Mouse (Mus musculus) thymus, postnatal 14 days (tissue): ENCODE data around the gene Ank3.
"Not testable (repeated sequence)": the region's sequence is repeated elsewhere in the genome, so short reads cannot be mapped to it uniquely, and the experiment has no call there.

Source experiments
- DNase-seq: peaks from one replicate; pipeline ENCODE4 v3.0.0; 2021

The Ank3 gene

DNA sequence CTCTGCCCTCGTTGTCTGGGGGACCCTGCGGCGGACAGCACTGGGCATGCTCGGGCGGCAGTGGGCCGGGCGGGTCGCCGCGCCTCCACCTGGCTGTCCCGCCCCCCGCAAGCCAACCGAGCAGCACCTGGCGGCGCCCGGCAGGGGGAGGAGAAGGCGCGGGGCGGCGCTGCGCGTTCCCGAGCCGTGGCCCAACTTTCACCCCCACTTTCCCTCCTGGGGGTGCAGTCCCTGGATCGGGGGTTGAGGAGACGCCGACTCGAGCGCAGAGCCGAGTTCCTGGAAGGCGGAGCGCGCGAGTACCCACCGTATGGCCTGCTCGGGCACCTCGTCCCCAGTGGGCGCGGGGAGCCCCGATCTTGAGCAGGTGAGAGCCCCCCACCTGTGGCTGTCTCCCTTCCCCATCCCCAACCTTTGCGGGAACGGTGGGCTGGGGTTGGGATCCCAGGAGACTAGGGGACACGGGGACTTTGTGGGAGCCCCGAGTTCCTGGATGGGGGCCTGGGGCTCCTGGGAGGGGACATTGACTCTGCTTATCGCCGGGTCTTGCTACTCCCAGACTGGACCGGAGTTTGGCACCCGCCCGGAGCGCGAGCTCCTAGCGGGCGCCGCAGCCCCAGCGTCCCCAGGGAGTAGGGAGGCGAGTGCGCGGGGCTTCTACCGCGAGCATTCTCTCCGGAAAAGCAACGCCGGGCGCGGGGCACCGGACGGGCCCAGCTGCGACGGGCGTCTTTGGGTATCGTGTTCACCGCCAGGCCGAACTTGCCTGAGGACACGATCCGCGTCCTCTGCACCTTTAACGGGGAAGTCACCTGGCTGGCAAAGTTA, at the start of gene Ank3:
Gene Ank3, plus strand, starts transcription at position 11 of the 828 bp plus-strand sequence.
- DNase-seq = peak; percentile 10

DNA sequence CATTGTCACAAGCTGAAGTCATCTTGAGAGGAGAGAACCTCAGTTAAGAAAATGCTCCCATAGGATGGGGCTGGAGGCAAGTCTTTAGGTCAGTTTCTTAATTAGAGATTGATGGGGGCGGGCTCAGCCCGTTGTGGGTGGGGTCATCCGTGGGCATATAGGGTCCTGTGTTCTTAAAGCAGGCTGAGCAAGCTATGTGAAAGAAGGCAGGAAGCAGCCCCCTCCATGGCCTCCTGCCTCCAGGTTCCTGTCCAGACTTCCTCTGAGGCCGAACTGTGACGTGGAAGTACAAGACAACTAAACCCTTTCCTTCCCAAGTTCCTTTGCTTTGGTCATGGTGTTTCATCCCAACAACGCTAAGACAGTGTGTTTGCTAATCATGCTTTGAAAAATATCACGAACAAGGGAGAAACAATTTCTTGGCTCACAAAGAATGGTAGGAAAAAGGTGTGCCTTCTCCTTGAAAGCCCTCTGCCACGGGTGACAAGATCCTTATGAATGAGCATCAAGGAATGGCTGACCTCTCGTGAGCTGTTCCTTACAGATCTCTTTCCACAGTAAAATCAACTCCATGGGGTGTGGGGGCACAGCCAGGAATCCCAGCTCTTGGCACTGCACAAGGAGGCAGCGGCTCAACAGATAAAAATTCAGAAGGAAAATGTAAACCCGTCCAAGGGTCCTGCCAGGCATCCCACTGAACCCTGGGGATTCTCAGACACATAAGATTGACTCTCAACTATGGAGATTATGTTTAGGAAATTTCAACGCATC, 47.3 kb upstream of the Ank3 start:
- DNase-seq = peak; percentile 33

DNA sequence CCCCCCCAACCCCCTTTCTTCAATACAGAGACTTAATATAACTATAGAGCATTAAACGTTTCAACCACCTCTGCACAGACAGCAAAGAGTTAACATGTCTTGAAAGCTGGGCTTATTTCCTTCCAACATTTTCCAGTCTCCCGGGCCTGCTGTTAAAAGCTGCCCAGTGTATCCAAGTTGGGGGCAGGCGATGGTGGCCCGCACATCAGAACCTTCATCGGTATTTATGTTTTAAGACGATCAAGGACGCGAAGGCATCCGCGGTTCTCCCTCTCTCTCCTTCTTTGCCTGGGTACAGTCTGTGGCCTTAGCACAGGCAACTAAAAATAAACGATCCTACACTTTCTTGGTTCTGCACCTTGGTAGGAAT, 46.7 kb upstream of the Ank3 start:
- DNase-seq = no peak

DNA sequence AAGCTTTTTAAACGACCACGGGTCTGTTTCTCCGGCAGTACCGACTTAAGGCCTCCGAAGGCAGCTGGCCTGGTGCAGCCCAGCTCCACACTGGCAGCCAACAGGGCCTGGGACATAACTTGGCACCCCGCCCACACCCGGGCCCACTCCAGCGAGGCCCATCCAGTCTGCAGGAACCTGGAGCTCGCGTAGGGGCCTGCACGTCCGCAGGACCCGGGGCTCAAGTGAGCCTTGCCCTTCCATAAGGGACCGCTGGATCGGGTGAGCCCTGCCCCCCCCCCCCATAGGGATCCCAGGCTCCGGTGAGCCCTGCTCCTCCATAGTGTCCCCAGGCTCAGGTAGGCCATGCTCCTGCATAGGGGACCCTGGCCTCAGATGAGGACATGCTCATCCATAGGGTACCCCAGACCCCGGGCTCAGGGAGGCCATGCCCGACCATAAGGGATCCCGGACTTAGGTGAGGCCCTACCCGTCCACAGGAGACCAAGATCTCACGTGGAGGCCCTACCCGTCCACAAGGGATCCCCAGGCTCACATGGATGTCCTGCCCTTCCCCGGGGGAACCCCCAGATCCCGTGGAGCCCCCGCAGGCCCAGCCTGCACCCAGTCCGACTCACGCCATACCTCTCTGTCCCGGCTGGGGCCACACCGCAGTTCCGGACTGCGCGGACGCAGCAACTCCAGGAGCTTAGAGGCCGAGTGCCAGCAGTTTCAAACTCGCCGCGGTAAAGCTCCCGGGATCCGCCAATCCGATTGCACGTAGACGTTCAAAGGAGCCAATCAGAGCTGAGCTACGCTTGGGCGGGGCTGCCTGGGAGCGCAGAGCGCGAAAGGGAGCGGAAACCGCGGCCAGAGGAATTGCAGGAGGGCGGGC, 46.1 kb upstream of the Ank3 start, which contains the start of gene Cdk1:
Gene Cdk1, minus strand, starts transcription at position 727 of the 874 bp plus-strand sequence.
- DNase-seq = peak; percentile 93

DNA sequence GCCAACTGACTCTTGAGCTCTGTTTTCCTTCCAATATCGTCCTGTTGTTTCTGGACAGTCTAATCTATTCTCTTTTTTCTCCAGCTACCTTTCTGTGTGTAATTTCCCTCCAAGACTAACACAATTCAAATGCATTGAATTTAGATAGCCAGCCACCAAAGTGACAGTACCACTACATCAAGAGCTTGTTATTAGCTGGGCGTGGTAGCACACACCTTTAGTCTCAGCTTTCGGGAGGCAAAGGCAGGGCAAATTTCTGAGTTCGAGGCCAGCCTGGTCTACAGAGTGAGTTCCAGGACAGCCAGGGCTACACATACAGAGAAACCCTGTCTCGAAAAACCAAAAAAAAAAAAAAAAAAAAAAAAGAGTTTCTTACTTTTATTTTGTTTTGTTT, 45.5 kb upstream of the Ank3 start:
- not testable (repeated sequence) for DNase-seq

DNA sequence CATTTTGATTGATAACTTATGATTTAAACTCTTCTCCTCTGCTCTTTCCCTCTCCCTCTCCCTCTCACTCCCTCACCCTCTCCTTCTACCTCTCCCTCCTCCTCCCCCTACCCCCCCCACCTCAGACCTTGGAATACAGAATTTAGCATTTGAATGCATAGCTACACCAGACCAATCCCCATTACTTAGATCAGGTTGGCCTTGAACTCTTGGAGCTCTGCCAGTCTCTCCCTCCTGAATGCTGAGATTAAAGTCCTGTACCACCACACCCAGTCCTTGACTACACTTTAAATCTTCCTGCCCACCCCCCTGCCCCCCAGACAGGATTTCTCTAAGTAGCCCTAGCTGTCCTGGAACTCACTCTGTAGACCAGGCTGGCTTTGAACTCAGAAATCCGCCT, 38.9 kb upstream of the Ank3 start:
- no peak for DNase-seq

DNA sequence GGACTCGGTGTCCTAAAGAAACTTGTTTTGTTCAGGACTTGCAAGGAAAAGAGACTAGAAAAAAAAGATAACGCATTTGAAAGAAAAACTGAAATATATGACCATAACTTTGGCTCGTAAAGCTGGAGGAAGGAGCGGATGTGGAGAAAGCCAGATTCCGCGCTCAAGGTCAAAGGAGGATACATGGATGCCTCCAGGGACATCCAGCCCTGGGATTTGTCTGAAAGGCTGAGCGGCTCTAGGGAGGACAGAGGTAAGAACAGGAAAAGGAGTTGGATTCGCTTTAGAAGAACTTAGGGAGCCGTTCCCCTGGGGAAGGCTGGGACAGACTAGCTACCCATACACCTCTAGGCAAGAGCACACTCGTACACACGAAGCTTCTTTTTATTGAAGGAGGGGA, 32.4 kb upstream of the Ank3 start:
- DNase-seq = no peak

DNA sequence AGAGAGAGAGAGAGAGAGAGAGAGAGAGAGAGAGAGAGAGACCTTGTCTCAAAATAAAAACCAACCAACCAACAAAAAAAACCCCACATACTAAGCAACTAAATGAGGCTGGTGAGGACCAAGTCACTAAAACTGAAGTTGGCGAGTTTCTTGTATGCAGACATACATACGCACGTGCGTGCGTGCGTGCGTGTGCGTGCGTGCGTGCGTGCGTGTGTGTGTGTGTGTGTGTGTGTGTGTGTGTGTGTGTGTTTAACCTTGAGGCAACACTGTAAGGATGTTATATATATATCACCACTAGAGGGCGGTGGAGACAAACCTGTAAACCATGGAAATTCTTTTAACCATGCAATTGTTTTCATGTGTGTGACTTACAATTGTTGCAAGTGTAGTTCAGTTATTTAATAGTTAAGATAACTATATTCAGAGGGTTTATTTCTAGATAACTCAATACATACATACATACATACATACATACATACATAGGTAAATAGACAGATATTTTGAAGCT, 31.6 kb upstream of the Ank3 start:
- DNase-seq = no peak

DNA sequence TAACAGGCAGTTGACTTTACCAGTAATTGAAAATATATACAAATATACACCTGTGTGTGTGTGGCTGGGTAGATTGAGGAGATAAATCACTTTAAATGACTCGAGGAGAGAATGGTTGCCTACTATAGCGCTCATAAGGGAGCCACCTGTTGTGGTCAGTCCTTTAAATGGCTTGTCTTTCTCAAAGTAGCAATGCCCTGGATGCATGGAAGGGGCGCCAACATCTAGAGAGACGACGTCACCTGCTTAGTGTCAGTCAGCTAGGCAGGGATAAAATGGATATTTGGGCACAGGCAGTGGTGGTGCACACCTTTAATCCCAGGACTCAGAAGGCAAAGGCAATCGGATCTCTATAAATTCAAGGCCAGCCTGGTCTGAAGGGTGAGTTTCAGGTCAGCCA, 29.3 kb upstream of the Ank3 start:
- no peak for DNase-seq

DNA sequence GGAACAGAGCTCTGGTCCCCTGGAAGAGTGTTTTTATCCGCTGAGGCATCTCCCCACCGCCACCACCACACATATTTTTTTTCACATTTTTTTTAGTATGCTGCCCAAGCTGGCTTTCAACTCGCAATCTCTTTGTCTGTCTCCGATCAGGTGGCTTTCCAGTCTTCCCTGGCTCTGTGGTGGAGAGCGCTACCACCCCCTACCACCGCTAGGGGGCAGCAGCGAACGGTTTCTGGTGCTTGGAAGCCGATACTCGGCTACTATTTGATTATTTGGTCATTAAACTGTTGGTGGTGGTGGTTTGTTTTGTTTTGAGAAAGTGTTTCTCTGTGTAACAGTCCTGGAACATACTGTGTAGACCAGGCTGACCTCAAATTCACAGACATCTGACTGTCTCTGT, 27.1 kb upstream of the Ank3 start:
- DNase-seq = peak; percentile 26

DNA sequence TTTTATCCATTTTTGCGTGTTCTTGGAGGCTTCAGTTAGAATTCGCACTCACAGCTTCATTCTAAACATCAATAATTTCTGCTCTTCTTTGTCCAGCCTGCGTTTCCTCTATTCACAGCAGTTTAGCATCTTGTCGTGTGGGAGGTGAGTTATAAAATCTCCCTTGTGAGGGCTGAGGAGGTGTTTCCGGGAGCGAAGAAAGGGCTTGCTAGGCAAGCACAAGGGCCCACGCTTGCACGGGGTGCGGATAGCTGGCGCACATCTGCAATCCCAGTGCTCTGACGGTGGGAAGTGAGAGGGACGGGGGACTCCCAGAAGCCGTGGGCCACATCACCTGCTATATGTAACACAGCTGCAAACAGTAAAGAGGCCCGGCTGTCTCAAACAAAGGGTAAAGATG, 26.5 kb upstream of the Ank3 start:
- no peak for DNase-seq

DNA sequence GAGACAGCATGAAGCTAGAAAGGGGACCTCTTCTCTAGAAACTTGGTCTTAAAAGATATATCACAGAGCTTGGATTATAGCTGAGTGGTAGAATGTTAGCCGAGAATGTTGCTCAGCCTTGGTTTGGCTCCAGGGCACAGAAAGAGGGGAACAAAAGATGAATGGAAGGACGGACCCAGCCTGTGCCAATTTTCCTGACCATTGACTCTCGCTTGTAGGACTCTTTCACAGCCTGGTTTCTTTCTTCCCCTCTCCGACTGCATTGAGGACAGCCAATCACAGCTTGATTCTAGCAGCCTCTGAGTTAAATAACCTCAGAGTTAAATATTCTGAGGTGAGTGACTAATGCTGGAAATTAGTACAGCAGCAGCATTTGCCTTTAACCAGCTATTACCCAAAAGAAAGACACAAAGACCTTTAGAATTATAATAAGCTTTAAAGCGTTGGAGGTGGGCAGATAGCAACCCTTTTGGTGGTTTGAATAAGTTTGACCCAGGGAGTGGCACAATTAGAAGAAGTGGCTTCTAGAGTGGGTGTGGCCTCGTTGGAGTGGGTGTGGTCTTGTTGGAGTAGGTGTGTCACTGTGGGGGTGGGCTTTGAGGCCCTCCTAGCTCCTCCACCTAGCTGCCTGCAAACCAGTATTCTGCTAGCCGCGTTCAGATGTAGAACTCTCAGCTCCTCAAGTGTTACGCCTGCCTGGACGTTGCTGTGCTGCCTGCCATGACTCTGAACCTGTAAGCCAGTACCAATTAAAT, 24.6 kb upstream of the Ank3 start:
- DNase-seq = no peak

DNA sequence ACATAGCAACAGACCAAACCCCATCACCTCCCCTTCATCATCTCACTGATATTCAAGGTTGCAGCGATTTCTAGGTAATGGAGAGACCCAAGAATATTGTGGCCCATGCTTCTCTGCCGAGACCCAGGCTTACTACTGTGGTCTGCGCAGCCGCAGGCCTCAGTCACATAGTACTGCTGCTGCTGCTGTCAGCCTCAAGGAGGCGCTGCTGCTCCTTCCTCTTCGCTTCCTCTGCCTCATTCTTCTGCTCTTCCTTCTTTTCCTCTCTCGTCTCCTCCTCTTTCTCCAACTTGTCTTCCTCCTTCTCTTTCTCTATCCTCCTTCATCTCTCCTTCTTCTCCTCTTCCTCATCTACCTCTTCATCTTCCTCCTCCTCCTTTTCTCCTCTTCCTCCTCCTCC, 23.4 kb upstream of the Ank3 start:
- DNase-seq = no peak

DNA sequence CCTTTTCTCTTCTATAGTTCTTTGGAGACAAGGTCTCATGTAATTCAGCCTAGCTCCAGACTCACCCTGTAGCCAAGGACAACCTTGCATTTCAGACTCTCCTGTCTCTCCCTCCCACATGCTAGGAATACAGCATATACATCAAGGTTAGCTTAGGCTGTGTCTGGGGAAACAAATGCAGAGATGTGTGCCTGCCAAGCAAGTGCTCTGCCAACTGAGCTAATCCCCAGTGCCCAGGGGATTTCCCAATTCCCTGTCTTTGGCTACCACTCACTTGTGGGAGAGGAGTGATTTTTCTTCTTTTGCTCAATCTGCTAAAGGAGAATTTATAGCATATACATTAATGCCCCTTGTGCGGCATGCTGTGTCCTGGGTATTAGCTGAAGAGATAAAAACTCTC, 15.4 kb upstream of the Ank3 start:
- no peak for DNase-seq

DNA sequence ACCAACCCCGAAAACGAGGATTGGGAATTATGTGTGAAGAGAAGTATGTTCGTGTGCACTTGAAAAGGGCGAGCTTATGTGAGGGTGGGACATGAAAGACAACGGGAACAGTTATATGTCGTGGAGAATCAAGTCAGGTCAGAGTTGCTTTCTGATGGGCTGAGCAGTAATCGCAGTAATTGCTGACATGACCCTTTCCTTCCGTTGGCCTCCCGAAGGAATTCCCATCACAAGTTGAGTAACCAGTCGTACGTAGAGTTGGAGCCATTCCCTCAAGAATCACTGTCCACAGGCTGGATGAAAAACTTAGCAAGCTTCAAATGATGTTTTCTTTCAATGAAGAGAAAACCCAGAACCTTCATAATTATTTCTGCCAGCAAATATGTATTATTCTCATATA, 13.9 kb upstream of the Ank3 start:
- no peak for DNase-seq

DNA sequence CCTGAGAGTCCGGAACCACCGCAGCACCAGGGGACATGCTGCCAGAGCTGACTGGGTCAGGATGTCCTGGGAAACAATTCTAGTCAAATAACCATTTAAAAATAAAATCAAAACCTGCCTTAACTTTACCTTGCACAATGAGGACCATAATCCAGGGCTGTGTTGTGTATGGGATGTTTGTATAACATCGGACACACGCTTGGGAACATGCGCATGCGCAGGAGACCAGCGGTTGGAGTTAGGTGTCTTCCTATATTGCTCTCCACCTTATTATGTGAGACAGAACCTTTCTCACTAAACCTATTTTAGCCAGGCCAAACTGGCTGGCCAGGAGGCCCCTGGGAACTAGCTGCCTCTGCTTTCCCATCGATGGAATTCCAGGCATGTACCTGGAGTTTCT, 13.4 kb upstream of the Ank3 start:
- DNase-seq = no peak

DNA sequence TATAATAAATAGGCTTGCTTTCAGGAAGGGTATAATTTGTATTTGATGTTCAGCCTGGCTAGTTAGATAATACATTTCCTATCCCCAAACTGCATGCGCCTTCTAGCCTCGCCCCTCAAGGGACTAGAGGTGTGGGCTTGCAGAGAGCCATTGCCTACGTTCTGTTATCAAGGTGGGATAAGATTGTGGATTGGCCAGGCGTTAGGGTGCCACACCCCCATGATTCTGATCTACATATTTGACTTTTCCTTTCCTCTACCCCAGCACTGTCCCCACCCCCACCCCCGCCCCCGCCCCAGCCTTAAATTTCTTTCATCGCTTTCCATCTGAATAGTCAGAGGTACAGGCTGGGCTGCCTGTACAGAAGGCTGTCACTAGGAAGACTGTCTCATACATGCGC, 11.8 kb upstream of the Ank3 start:
- DNase-seq = no peak

DNA sequence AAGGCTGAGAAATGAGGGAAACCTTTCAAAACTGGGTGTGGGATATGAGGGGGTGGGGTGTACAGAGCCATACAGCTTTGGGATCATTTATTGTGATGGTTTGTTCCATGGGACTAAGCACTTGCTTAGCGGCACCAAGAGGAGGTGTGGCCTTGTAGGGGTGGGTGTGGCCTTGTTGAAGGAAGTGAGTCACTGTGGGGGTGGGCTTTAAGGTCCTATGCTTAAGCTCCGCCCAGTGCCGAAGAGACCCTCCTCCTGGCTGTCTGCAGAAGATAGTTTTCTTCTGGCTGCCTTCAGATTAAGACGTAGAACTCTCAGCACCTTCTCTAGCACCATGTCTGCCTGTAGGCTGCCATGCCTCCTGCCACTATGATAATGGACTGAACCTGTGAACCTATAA, 9.1 kb upstream of the Ank3 start:
- DNase-seq = no peak

DNA sequence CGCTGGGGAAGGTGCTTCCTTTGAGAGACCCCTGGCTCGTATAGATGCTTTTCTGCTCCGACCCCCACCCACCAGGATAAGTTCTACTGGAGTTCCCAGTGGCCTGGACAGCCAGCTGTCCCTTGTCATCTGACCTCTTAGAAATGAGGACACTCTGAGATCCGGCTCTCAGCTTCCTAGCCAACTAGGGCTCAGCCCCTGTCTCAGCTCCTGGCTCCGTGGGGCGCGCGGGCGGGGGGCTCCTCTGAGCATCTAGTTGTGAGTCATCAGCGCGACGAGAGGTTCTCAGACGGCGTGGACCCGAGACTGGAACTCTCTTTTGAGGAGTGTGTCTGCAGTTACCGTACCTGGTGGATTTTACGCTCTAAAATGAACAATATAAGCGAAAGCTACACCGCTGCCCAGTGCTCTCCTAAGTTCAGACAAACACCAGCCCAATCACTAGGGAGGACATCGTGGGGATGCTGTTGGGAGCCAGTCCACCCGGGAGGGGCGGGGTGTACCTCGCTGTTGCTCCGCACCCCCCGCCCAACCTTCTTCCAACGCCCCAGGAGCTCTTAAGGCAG, 293 bp upstream of the Ank3 start:
- DNase-seq = no peak

DNA sequence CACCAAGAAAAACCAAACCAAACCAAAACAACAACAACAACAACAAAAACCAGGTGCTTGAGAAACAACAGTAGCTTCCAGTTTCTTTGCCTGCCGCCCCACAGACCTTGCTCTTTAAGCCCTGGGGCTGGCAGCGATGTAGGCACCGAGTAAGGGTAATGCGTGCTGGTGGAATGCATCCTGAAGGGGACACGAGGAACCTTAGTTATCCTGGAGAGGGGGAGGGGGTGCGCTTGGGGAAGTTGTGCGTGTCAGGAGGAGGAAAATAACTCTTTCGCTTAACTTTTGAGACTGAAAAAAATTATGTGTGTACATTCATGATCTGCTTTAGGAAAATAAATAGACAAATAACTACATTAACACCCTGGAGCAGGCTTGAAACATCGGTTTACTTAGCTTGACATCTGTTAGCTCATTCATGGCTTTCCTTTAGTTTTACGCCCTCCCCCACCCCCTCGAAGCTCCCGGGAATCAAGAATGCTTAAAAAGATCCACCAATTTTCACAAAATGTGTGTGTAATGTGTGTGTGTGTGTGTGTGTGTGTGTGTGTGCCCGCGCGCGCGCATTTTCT, 1.3 kb downstream of the Ank3 start:
- DNase-seq = no peak

DNA sequence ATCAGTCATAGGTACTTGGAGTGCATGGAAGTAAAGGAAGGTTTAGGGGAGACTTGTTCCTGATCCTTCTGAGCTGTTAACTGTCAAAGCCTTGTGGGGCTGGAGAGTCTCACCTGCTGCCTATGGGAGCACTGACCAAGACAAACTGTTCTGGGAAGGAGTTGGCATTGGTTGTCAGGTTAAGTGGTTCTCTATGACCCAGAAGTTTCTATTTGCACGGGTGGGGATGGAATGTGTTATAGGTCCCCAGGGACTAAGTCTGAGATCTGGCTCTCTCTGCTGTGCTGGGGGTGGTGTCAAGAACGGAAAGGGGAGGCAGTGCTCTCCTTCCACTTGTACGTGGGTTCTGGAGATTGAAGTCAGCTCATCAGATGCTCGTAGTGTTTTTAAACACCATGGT, 6.9 kb downstream of the Ank3 start:
- no peak for DNase-seq

DNA sequence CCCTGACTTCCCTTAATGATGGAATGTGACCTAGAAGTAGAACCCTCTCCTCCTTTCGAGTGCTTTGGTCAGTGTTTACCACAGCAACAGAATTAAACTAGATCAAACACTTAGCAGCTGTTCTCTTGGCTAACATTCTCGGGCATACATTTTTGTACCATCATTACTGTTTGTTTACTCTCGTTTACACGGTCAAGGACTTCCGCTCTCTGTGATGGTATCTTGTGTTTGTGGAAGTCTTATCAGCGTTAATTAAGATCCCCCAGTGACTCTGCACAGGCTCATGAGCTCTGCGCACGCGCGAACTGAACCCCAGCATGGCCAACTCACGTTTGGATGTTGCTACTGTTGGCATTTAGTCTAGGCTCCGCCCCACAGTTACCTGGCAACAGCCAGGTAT, 16.3 kb downstream of the Ank3 start:
- no peak for DNase-seq
